Mouse (Mus musculus) liver, adult 2 months (tissue): ENCODE measurements around the gene Ptgs2.

Experiments used
- CTCF ChIP-seq: fragments of 200-500 bp; IDR thresholded peaks from 2 replicates; pipeline ENCODE4 v1.5.1; 2011; ENCODE audit warnings: low read depth, low read length, control low read depth
- POLR2A ChIP-seq: fragments of 200-500 bp; IDR thresholded peaks from 2 replicates; pipeline ENCODE4 v1.6.1; 2011; ENCODE audit warnings: low read length, control low read depth; ENCODE audit not compliant: insufficient read depth; ENCODE audit errors: extremely low read depth

- TF ChIP-seq CTCF = no peak
- no peak for TF ChIP-seq POLR2A
Observed at GRCm38 (mm10) chr1:150089040-150089692, 10.7 kb upstream of the Ptgs2 start.
